Mouse (Mus musculus) adrenal gland, postnatal 4 days (tissue): ENCODE data around the gene Ssxb8. TPM values are rescaled to one million over a fixed set of nuclear protein-coding genes. Genes with fewer than 3 reads are reported as not detected.
"Not testable (repeated sequence)": the region's sequence is repeated elsewhere in the genome, so short reads cannot be mapped to it uniquely, and the experiment has no call there.

ENCODE experiments used
- DNase-seq, 2 experiments: peaks; one replicate each; pipeline ENCODE4 v3.0.0; 2021 to 2022; ENCODE audit warnings: low spot score in 2 of 2, mixed read lengths in 2 of 2
- long read RNA-seq, 2 experiments: library from polyadenylated mRNA; stranded (forward); transcript quantifications; one replicate each; pipeline ENCODE4 v2.0.0; 2021
- total RNA-seq, 2 experiments: library from RNA; stranded (reverse); gene quantifications; 2 replicates each; pipeline ENCODE4 v1.2.3; 2021

The Ssxb8 gene
- not detected for total RNA-seq
- long read RNA-seq, experiment 1, result 0 reads
- long read RNA-seq, experiment 2, result 0 reads

DNA sequence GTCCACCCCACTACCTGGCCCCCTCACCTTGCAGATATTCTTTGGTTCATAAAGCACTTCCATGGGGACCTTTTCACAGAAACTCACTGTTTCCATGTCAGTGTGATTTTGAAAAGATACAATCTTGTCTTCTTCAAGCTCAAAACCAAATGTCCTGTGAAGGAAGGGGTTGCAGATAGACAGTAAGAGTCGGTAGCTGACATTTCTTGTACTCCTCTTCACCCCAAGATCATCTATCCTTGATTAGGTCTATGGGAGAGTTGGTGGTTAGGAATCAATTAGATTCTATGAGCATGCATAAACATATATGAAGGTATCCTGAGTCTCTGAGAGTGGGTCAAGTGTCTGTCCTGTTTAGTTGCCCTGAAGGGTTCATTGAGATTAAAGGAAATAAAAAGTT lies at the start of gene Ssxb8:
Gene Ssxb8, minus strand, starts transcription at position 101 of the 400 bp plus-strand sequence.
- not testable (repeated sequence) for DNase-seq

DNA sequence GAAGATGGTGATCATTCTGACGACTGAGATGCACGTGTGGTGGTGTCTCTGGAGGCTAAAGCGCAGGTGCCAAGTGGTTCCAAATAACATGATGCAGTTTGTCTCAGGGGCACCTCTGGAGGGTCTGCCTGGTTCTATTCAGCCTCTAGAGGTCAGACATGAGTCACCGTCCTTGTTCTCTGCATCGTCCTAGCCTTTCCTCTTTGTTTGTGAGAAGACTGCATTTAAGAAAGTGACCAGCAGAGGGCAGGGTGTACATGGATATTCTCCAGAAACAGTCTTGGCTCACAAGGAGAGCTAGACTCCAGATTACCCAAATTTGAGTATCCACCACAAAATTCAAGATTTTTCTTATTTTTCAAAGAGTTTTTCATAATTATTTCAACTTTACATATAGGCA lies 42.3 kb upstream of the Ssxb8 start:
- DNase-seq, result no peak

DNA sequence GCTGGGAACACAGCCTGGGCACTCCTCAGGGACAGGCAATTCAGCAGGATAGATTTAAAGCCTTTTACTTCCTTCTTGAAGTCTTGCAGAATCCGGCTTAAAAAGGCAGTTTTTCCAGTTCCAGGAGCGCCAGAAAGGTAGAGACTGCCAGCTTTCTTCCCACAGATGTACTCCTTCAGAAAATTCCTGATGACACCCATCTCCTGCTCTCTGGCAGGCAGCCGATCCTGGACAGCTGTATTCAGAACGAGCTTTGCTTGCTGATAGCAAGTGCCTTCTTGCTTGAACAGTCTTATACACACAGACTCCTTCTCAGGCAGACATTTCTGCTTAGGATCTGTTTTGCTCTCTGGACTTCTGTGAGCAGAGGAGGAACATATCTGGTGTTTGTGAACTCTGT lies 27.6 kb downstream of the Ssxb8 start:
- DNase-seq, result no peak

Other genes with a start within 250 kb of the Ssxb8 start
- gene Ssxb2, start 229.1 kb downstream of the Ssxb8 start, total RNA-seq, result not detected
- gene Gm14459, start 165.9 kb downstream of the Ssxb8 start, total RNA-seq, result not detected
- gene Ssxb6, start 142.6 kb downstream of the Ssxb8 start, total RNA-seq, result not detected
- gene Ssxb3, start 99.0 kb downstream of the Ssxb8 start, total RNA-seq, result not detected
- gene Ssx9, start 57.6 kb upstream of the Ssxb8 start, total RNA-seq, result not detected
- gene Ssxb5, start 112.8 kb upstream of the Ssxb8 start, total RNA-seq, result not detected
- not detected for gene Gm6592, start 153.2 kb upstream of the Ssxb8 start, total RNA-seq
- not detected for gene Gm5751, start 183.4 kb upstream of the Ssxb8 start, total RNA-seq
- gene B630019K06Rik, start 201.5 kb upstream of the Ssxb8 start, total RNA-seq, result 10 to 100 TPM; 12.7 to 15.0 TPM